Mouse (Mus musculus) gastrocnemius, postnatal 25 days (tissue): ENCODE data around the gene Olfr33. TPM values are rescaled to one million over a fixed set of nuclear protein-coding genes. Genes with fewer than 3 reads are reported as not detected.

Experiments
- DNase-seq: peaks from one replicate; pipeline ENCODE4 v3.0.0; 2022
- long read RNA-seq, 2 experiments: library from polyadenylated mRNA; stranded (forward); transcript quantifications; one replicate each; pipeline ENCODE4 v2.0.0; 2021
- total RNA-seq, 2 experiments: library from RNA; stranded (reverse); gene quantifications; 1 replicate in 1 of 2; 2 replicates in 1 of 2; pipeline ENCODE4 v1.2.3; 2021

Olfr33 gene
- under 1 TPM in 1 of 2 experiments, not detected in 1; 0.31 TPM for total RNA-seq
- long read RNA-seq, experiment 1 = 0 reads
- long read RNA-seq, experiment 2, partial matches to known transcripts = 0 of 1 reads
- long read RNA-seq, experiment 2, other reads (novel, unspliced or antisense) = 1 of 1 reads

DNA sequence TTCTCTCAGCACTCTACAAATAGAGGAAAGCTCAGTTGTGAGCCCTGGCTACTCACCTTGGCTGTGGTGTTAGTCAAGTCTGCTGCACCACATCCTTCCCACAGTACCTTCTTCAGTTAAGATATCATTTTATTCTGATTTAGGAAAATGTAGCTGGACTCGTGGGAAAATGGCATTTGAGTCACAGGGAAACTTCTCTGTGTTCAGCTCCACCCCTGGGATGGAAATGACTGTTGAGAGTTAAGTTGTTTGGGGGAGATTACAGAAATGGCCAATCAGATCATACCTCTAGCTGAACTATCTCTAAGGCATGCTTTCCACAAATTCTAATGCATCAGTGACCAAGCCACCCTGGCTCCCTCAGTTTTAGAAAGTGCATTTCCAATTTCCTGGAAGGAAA, at the start of gene Olfr33:
Gene Olfr33, minus strand, starts transcription at position 101 of the 400 bp plus-strand sequence.
- DNase-seq = no peak

GRCm38 (mm10) chr7:102759266-102759665, 40.4 kb upstream of the Olfr33 start, which contains the start of the genes Olfr560 and Olfr78:
Olfr560 (minus strand) TSS chr7:102759366.
Olfr78 (minus strand) TSS chr7:102759471.
- DNase-seq = no peak

DNA sequence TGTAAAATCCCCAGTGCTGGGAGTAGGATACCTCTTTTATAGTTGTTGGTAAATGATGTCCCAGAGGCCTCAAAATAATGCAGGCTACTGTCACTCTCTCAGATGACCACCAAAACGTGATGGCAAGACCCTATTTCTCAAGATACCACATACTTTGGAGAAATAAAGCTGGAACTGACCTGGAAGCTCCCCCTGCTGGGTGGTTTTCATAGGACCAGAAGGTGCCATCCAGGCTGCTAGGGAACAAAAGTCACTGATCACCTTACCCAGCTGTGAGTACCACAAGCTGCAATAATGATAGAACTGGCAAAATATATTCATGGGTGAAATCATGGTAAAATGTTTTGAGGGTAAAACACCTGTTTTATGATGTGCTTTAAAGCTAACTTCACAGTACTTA, 33.2 kb upstream of the Olfr33 start:
- no peak for DNase-seq

DNA sequence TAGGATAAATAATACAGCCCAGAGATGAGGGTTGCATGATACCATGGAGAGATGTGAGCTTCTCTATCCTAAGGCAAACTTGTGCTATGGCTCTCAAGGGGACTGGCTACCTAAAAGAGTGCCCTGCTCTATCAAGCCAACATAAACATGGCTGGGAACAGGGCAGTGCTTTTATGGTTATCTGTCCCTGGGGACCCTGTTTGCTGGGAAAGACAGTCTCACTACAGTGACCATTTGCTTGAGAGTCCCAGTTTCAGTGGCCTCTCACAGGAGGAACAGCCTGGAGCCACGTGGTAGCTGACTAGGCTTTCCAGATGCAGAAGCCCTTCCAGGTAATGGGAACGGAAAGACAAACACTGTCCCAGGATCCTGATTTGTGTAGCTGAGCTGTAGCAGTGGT, 18.8 kb upstream of the Olfr33 start:
- no peak for DNase-seq

- no peak for DNase-seq
These were observed 14.9 kb upstream of the Olfr33 start for GRCm38 (mm10) chr7:102733793-102734192.

DNA sequence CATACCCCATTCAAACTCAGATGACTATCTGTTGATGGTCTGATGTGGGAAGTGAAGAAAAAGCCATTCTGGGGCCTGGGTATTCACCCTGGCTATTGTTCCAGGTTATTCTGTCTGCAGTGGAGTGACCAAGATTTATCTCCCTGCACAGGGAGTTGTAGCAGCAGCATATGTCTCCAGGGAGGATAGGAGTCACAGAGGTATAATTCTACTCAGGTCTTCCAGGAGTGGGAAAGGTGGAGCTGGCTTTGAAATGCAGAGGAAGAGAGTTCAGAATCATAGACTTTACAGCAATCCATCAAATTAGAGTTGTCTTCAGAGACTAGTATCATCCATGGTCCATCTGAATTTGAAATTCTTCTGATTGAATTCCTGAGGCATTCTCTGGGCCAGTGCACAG, 8.5 kb upstream of the Olfr33 start, which contains the start of gene Olfr559:
Gene Olfr559, minus strand, starts transcription at position 101 of the 400 bp plus-strand sequence.
- DNase-seq = no peak

DNA sequence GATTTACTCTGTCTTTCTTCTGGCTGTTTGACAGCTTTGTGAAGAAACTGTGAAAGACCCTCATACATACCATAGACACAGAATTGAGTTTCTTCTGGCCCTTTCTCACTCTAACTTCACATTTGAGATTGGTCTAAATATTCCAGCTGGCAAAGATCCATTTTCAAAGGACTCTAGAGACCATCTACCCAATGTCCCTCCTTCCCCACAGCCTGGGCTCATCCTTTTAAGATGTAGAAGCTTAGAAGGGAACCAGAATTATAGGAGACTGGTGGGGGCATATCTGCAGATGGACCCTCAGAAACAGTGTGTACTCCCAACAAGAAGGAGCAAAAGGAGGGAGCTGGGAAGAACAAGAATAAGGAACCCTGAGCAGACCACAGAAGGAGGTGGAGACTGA, 17.0 kb downstream of the Olfr33 start, which contains the start of gene Olfr558:
Gene Olfr558, plus strand, starts transcription at position 301 of the 400 bp plus-strand sequence.
- DNase-seq = no peak

DNA sequence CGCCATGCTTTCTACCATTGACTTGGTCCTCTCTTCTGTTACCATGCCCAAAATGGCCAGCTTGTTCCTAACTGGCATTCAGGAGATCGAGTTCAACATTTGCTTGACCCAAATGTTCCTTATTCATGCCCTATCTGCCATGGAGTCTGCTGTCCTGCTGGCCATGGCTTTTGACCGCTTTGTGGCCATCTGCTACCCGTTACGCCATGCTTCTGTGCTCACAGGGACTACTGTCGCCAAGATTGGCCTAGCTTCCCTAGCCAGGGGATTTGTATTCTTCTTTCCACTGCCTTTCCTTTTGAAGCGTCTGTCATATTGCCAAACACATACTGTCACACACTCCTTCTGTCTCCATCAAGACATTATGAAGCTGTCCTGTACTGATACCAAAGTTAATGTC, 20.4 kb downstream of the Olfr33 start:
- DNase-seq = no peak

DNA sequence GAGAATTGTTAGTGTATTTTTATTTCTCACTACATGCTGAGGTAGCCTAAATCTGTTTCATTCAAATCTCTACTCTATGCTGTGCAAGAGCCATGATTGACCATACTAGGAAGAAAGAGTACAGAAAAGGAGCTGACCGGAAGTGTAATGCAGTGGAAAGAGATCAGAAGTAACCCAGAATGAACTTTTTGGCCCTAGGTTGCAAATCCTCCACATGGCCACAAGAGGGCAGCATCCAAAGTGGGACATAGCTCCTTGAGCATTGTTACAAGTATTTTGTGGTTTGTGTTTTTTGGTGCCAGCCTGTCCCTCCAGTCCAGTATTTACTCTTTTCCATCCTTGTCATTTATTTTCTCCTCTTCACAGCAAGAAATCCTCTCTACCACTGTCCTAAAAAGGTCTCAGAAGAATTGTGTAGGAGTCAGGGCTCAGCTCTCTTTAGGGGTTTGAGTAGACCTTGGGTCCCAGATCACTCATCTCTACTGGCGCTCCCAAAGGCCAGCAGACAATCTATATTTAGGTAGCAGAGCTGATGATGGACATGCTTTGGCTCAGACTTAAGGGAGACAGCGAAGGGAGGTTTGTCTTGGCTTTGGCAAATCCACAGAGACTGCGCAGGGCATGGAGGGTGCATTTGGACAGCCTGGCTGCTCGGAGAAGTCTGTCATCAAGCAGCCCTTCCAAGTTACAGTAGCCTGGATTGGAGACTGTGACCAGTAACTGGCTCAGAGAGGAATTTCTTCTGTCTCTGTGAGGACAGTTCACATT, 23.3 kb downstream of the Olfr33 start, which contains the start of gene Olfr557:
Gene Olfr557, plus strand, starts transcription at position 553 of the 768 bp plus-strand sequence.
- no peak for DNase-seq

- peak; percentile 92 for DNase-seq
These were observed 31.8 kb downstream of the Olfr33 start, which contains the start of gene Trim68 for GRCm38 (mm10) chr7:102686944-102687501. Trim68 (minus strand) TSS chr7:102687327.

DNA sequence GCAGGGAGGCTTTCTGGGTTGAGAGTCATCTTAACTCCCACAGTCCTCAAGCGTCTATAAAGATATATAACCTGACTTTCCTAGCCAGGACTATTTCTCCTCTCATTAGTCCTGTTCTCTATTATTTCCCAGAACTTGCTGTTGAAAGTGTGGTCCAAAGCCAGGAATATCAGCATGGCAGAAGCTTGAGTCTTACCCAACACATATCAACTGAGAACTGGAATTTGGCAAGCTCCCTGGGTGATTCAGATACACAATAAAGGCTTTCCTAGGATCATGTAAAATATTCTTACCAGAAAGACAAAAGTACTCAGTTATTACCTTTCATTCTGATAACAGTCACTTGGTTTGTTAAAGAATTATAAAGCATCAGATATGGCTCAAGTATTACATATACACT, 37.0 kb downstream of the Olfr33 start:
- no peak for DNase-seq

DNA sequence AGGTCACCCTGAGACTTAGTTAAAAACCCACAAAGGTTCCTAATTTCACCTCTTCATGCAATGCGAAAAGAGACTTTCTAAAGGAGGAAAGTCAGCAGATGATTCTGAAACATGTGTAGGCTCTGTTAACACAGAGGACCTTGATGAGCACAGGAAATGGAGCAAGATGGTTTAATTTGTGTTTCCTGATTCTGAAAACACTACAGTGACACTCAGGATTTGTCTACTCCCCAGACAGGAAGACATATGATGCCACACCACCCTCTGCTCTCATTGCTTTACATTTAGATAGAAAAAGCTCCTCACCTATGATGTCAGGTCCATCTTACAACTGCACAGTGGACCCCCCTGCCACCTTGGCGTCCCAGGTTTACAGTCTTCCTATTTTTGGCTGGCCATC, 42.6 kb downstream of the Olfr33 start:
- DNase-seq = no peak

GRCm38 (mm10) chr7:102665378-102665777, 53.5 kb downstream of the Olfr33 start:
- DNase-seq = no peak

DNA sequence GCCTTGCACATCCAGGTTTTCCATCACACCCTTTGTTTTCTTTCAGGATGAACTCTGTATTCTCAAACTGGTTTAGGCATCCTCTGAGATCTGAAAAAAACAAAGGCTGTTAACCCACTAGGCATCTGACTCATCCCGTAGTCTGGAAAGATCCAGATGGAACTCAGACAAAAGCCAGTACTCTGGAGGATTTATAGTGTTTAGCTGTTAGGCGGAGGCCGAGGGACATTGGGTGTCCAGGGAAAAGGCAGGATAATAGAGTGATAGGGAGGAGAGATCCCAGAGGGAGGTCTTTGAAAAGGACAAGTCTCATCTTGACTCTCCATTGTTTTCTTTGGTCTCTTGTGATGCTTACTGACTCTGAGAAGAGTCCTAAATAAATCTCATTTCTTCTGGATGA, 54.3 kb downstream of the Olfr33 start, which contains the start of gene Olfr556:
Gene Olfr556, plus strand, starts transcription at position 301 of the 400 bp plus-strand sequence.
- no peak for DNase-seq

Other genes with a start within 250 kb of the Olfr33 start
- gene Olfr543, start 237.4 kb downstream of the Olfr33 start, total RNA-seq = not detected
- gene Olfr544, start 230.8 kb downstream of the Olfr33 start, total RNA-seq = not detected
- not detected for gene Olfr545, start 219.5 kb downstream of the Olfr33 start, total RNA-seq
- not detected for gene Olfr547, start 184.3 kb downstream of the Olfr33 start, total RNA-seq
- gene Olfr548-ps1, start 178.2 kb downstream of the Olfr33 start, total RNA-seq = not detected
- gene Olfr549, start 169.2 kb downstream of the Olfr33 start, total RNA-seq = not detected
- gene Trim21, start 153.6 kb downstream of the Olfr33 start, total RNA-seq = 1 to 10 TPM; 2.8 to 3.8 TPM
- under 1 TPM in 1 of 2 experiments, not detected in 1; 0.16 TPM for gene Olfr550, start 147.6 kb downstream of the Olfr33 start, total RNA-seq
- not detected for gene Olfr551, start 127.2 kb downstream of the Olfr33 start, total RNA-seq
- under 1 TPM; 0.10 to 0.11 TPM for gene Olfr552, start 121.3 kb downstream of the Olfr33 start, total RNA-seq
- not detected for gene Olfr553, start 100.9 kb downstream of the Olfr33 start, total RNA-seq
- gene Olfr554, start 80.6 kb downstream of the Olfr33 start, total RNA-seq = not detected
- gene Olfr555, start 60.2 kb downstream of the Olfr33 start, total RNA-seq = not detected
- gene Olfr556, start 54.2 kb downstream of the Olfr33 start, total RNA-seq = not detected
- gene Trim68, start 31.7 kb downstream of the Olfr33 start, total RNA-seq = 1 to 10 TPM; 4.0 to 4.1 TPM
- gene Olfr557, start 23.2 kb downstream of the Olfr33 start, total RNA-seq = not detected
- 1 to 10 TPM; 1.4 to 1.8 TPM for gene Olfr558, start 16.9 kb downstream of the Olfr33 start, total RNA-seq
- not detected for gene Olfr559, start 8.4 kb upstream of the Olfr33 start, total RNA-seq
- gene Olfr560, start 40.3 kb upstream of the Olfr33 start, total RNA-seq = not detected
- gene Olfr78, start 40.4 kb upstream of the Olfr33 start, total RNA-seq = under 1 TPM; 0.31 to 0.56 TPM
- gene Olfr561, start 52.2 kb upstream of the Olfr33 start, total RNA-seq = not detected
- not detected for gene Olfr564, start 84.4 kb upstream of the Olfr33 start, total RNA-seq
- not detected for gene Olfr566, start 139.7 kb upstream of the Olfr33 start, total RNA-seq
- not detected for gene Olfr568, start 158.1 kb upstream of the Olfr33 start, total RNA-seq
- gene Olfr569, start 171.8 kb upstream of the Olfr33 start, total RNA-seq = not detected
- not detected for gene Olfr570, start 175.5 kb upstream of the Olfr33 start, total RNA-seq
- not detected for gene Olfr571, start 198.5 kb upstream of the Olfr33 start, total RNA-seq
- not detected for gene Olfr572, start 205.3 kb upstream of the Olfr33 start, total RNA-seq
- not detected for gene Olfr573-ps1, start 223.5 kb upstream of the Olfr33 start, total RNA-seq
- not detected for gene Olfr574, start 229.4 kb upstream of the Olfr33 start, total RNA-seq
- gene Olfr575, start 239.7 kb upstream of the Olfr33 start, total RNA-seq = not detected
- gene Olfr576, start 243.6 kb upstream of the Olfr33 start, total RNA-seq = not detected